Mouse (Mus musculus): Measurements from ENCODE around the gene Cdc42se1.

GRCm38 (mm10) chr3:95282381-95282864 lies 53.9 kb downstream of the Cdc42se1 start:
- TF ChIP-seq CTCF (IDR thresholded peaks at IDR 0.05; ENCODE audit: borderline replicate concordance, extremely low read depth, insufficient read depth, insufficient read length) (no peak), POLR2A (IDR thresholded peaks at IDR 0.05; ENCODE audit: borderline replicate concordance, extremely low read depth, insufficient read depth, insufficient read length, poor library complexity, severe bottlenecking) (no peak)

Data from brain, embryonic 14.5 days (tissue).